Mouse (Mus musculus) liver, embryonic 14.5 days (tissue): ENCODE results near the gene Szt2.

Source experiments
- CTCF ChIP-seq: IDR thresholded peaks from 2 replicates; pipeline ENCODE4 v1.5.1; 2016; ENCODE audit warnings: antibody characterized with exemption, low read depth, control low read depth
- EP300 ChIP-seq: IDR thresholded peaks from 2 replicates; pipeline ENCODE4 v1.6.1; 2016; ENCODE audit warnings: antibody characterized with exemption, low read depth

DNA sequence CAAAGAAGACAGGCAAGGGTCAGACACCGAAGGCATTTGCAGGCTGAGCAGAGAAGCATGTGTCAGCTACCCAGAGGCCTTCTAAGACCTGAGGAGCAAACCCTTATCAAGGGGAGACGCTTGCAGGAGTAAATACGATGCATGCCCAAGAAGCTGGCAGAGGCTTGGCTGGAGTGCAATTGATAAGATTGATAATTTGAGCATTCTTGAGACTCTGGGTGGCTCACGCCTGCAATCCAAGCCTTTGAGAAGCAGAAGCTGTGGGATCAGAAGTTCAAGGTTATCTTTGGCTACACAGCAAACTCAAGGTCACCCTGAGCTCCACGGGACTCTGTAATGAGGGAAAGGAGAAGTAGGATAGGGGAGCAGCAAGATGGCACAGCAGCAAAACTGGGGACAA is 7.2 kb downstream of the Szt2 start:
- TF ChIP-seq CTCF, result no peak
- peak; percentile 59 for TF ChIP-seq EP300
